Mouse (Mus musculus) myocyte (in vitro differentiated cells): ENCODE results near the gene Stxbp1.

Experiments used
- MAX ChIP-seq: IDR thresholded peaks from one replicate; pipeline ENCODE4 v1.6.1; 2011; ENCODE audit warnings: low read depth, mild to moderate bottlenecking, control low read depth
- TCF3 ChIP-seq: IDR thresholded peaks from one replicate; pipeline ENCODE4 v1.6.1; 2011; ENCODE audit warnings: low read depth, control low read depth; ENCODE audit not compliant: insufficient read length
- USF1 ChIP-seq: IDR thresholded peaks from one replicate; pipeline ENCODE4 v1.6.1; 2011; ENCODE audit warnings: low read depth, mild to moderate bottlenecking, control low read depth, moderate library complexity

- no peak for TF ChIP-seq USF1
- TF ChIP-seq MAX: no peak
- no peak for TF ChIP-seq TCF3
These were observed 48.6 kb upstream of the Stxbp1 start for GRCm38 (mm10) chr2:32895606-32896106.
